Mouse (Mus musculus) cerebellum, postnatal 4 days (tissue): ENCODE results near the gene Ryr2.
"Not testable (repeated sequence)": the region's sequence is repeated elsewhere in the genome, so short reads cannot be mapped to it uniquely, and the experiment has no call there.

Experiments used
- DNase-seq, 2 experiments: peaks; one replicate each; pipeline ENCODE4 v3.0.0; 2022; ENCODE audit warnings: low spot score in 2 of 2, mixed read lengths in 1 of 2

The Ryr2 gene

GRCm38 (mm10) chr13:12106662-12107632 is at the start of gene Ryr2:
Gene Ryr2 (minus strand): TSS chr13:12106945.
- DNase-seq: peak; percentile 55 to 81

GRCm38 (mm10) chr13:12153922-12154321 is 47.2 kb upstream of the Ryr2 start:
- no peak for DNase-seq

GRCm38 (mm10) chr13:12146918-12147507 is 40.3 kb upstream of the Ryr2 start:
- no peak for DNase-seq

- DNase-seq: no peak
Observed at GRCm38 (mm10) chr13:12146402-12146801, 39.7 kb upstream of the Ryr2 start.

- no peak for DNase-seq
Observed at GRCm38 (mm10) chr13:12143347-12143746, 36.6 kb upstream of the Ryr2 start.

GRCm38 (mm10) chr13:12136461-12136860 is 29.7 kb upstream of the Ryr2 start:
- not testable (repeated sequence) for DNase-seq

GRCm38 (mm10) chr13:12133549-12133948 is 26.8 kb upstream of the Ryr2 start:
- no peak for DNase-seq

GRCm38 (mm10) chr13:12132160-12132710 is 25.5 kb upstream of the Ryr2 start:
- no peak for DNase-seq

- DNase-seq: no peak
Observed at GRCm38 (mm10) chr13:12129121-12129520, 22.4 kb upstream of the Ryr2 start.

GRCm38 (mm10) chr13:12126099-12126498 is 19.4 kb upstream of the Ryr2 start:
- no peak for DNase-seq

- DNase-seq: peak in 1 of 2 experiments; percentile 18
Observed at GRCm38 (mm10) chr13:12124940-12125540, 18.3 kb upstream of the Ryr2 start.

GRCm38 (mm10) chr13:12115551-12115950 is 8.8 kb upstream of the Ryr2 start:
- no peak for DNase-seq

- no peak for DNase-seq
Observed at GRCm38 (mm10) chr13:12114816-12115215, 8.1 kb upstream of the Ryr2 start.

- DNase-seq: no peak
Observed at GRCm38 (mm10) chr13:12108955-12109354, 2.2 kb upstream of the Ryr2 start.

- peak; percentile 36 to 48 for DNase-seq
Observed at GRCm38 (mm10) chr13:12105830-12106628, 716 bp downstream of the Ryr2 start.

- DNase-seq: no peak
Observed at GRCm38 (mm10) chr13:12105231-12105829, 1.4 kb downstream of the Ryr2 start.

- no peak for DNase-seq
Observed at GRCm38 (mm10) chr13:12104318-12104717, 2.4 kb downstream of the Ryr2 start.

GRCm38 (mm10) chr13:12103017-12103416 is 3.7 kb downstream of the Ryr2 start:
- DNase-seq: no peak

GRCm38 (mm10) chr13:12099446-12099845 is 7.3 kb downstream of the Ryr2 start:
- no peak for DNase-seq

GRCm38 (mm10) chr13:12098981-12099380 is 7.8 kb downstream of the Ryr2 start:
- DNase-seq: no peak

- no peak for DNase-seq
Observed at GRCm38 (mm10) chr13:12096382-12096932, 10.3 kb downstream of the Ryr2 start.
